Mouse (Mus musculus): ENCODE results near the gene Rassf3. TPM values are rescaled to one million over a fixed set of nuclear protein-coding genes. Genes with fewer than 3 reads are reported as not detected.

The Rassf3 gene
- 19.8 and 21.0 TPM in 2 replicates for polyA plus RNA-seq (2014; fragmentation: Nextera tagmentation; extraction: Ambion mirVana)

GRCm38 (mm10) chr10:121476190-121476967, at the start of gene Rassf3:
Rassf3 (minus strand) TSS chr10:121476347.
- 2% methylated on average over 62 of the region's 62 CpGs for WGBS
- Histone ChIP-seq H3K27me3 (ENCODE audit: insufficient read depth, low read length) (no peaks in the 10 kb centered on the region), H3K4me2 (peak within 1 kb of the TSS; percentile 81), H3K36me3 (ENCODE audit: insufficient read depth) (no peaks in the 10 kb centered on the region), H3K9ac (peak within 1 kb of the TSS; percentile 82), H3K4me1 (ENCODE audit: insufficient read depth) (peaks cover 33% of the 10 kb centered on the region), H3K9me3 (ENCODE audit: low read depth, low read length) (no peaks in the 10 kb centered on the region), H3K4me3 (ENCODE audit: low read depth, low read length) (peak within 1 kb of the TSS; percentile 88), H3K27ac (ENCODE audit: low read depth) (peak within 1 kb of the TSS; percentile 86)
- ATAC-seq (ENCODE audit: insufficient read depth) (peak; percentile 93), DNase-seq (peak; percentile 98)
- peak; percentile 44; the same call in 1 of the 2 replicates for TF ChIP-seq CTCF (IDR thresholded peaks at IDR 0.05; ENCODE audit: low read depth)

- DNase-seq (peak; percentile 42), ATAC-seq (ENCODE audit: insufficient read depth) (peak; percentile 43; the same call in 1 of the 2 replicates)
- Histone ChIP-seq H3K4me3 (ENCODE audit: low read depth, low read length) (no peak overlapping the region), H3K9me3 (ENCODE audit: low read depth, low read length) (no peaks in the 10 kb centered on the region), H3K4me1 (ENCODE audit: insufficient read depth) (no peaks in the 10 kb centered on the region), H3K27me3 (ENCODE audit: insufficient read depth, low read length) (no peaks in the 10 kb centered on the region), H3K9ac (no peak overlapping the region), H3K36me3 (ENCODE audit: insufficient read depth) (no peaks in the 10 kb centered on the region), H3K4me2 (peak overlapping the region; percentile 23; the same call in 1 of the 2 replicates), H3K27ac (ENCODE audit: low read depth) (peak overlapping the region; percentile 54; the same call in 1 of the 2 replicates)
- WGBS: 19% methylated on average over 12 of the region's 12 CpGs
- no peak for TF ChIP-seq CTCF (IDR thresholded peaks at IDR 0.05; ENCODE audit: low read depth)
Measured at GRCm38 (mm10) chr10:121520923-121521585, 44.9 kb upstream of the Rassf3 start.

- Histone ChIP-seq H3K9ac (no peak overlapping the region), H3K36me3 (ENCODE audit: insufficient read depth) (no peaks in the 10 kb centered on the region), H3K4me2 (no peak overlapping the region), H3K4me3 (ENCODE audit: low read depth, low read length) (no peak overlapping the region), H3K27ac (ENCODE audit: low read depth) (no peak overlapping the region), H3K9me3 (ENCODE audit: low read depth, low read length) (no peaks in the 10 kb centered on the region), H3K27me3 (ENCODE audit: insufficient read depth, low read length) (no peaks in the 10 kb centered on the region), H3K4me1 (ENCODE audit: insufficient read depth) (no peaks in the 10 kb centered on the region)
- 56% methylated on average over 2 of the region's 2 CpGs for WGBS
- ATAC-seq (ENCODE audit: insufficient read depth): no peak
- no peak for TF ChIP-seq CTCF (IDR thresholded peaks at IDR 0.05; ENCODE audit: low read depth)
- DNase-seq: no peak
Measured at GRCm38 (mm10) chr10:121519710-121520109, 43.6 kb upstream of the Rassf3 start.

GRCm38 (mm10) chr10:121516008-121516600, 40.0 kb upstream of the Rassf3 start:
- Histone ChIP-seq H3K4me1 (ENCODE audit: insufficient read depth) (no peaks in the 10 kb centered on the region), H3K9ac (no peak overlapping the region), H3K4me3 (ENCODE audit: low read depth, low read length) (no peak overlapping the region), H3K9me3 (ENCODE audit: low read depth, low read length) (no peaks in the 10 kb centered on the region), H3K27me3 (ENCODE audit: insufficient read depth, low read length) (no peaks in the 10 kb centered on the region), H3K27ac (ENCODE audit: low read depth) (no peak overlapping the region), H3K36me3 (ENCODE audit: insufficient read depth) (no peaks in the 10 kb centered on the region), H3K4me2 (peak overlapping the region; percentile 7; the same call in 1 of the 2 replicates)
- WGBS: 26% methylated on average over 18 of the region's 18 CpGs
- TF ChIP-seq CTCF (IDR thresholded peaks at IDR 0.05; ENCODE audit: low read depth): peak; percentile 93
- ATAC-seq (ENCODE audit: insufficient read depth): peak; percentile 45; the same call in 1 of the 2 replicates
- DNase-seq: peak; percentile 97

GRCm38 (mm10) chr10:121509751-121510643, 33.9 kb upstream of the Rassf3 start:
- no peak overlapping the region for H3K4me3 ChIP-seq (ENCODE audit: low read depth, low read length)

More at GRCm38 (mm10) chr10:121509751-121510643, 33.9 kb upstream of the Rassf3 start:
- ATAC-seq (ENCODE audit: insufficient read depth) (peak; percentile 21), DNase-seq (peak; percentile 37)
- Histone ChIP-seq H3K27ac (ENCODE audit: low read depth) (no peak overlapping the region), H3K9ac (0 out of 2 replicates have a peak overlapping the region, but pooled peaks have one; percentile 4), H3K36me3 (ENCODE audit: insufficient read depth) (no peaks in the 10 kb centered on the region), H3K9me3 (ENCODE audit: low read depth, low read length) (no peaks in the 10 kb centered on the region), H3K27me3 (ENCODE audit: insufficient read depth, low read length) (no peaks in the 10 kb centered on the region), H3K4me1 (ENCODE audit: insufficient read depth) (peaks cover 20% of the 10 kb centered on the region), H3K4me2 (peak overlapping the region; percentile 29; the same call in 1 of the 2 replicates)
- no peak for TF ChIP-seq CTCF (IDR thresholded peaks at IDR 0.05; ENCODE audit: low read depth)
- 16% methylated on average over 24 of the region's 24 CpGs for WGBS

All from lung, embryonic 14.5 days (tissue).